Mouse (Mus musculus): ENCODE data around the gene Gm11361. TPM values are rescaled to one million over a fixed set of nuclear protein-coding genes. Genes with fewer than 3 reads are reported as not detected.
A peak's percentile ranks its signal among the peaks of the same experiment; 100 is the strongest.

Gm11361 gene
- polyA plus RNA-seq (2016; fragmentation: Nextera tagmentation; extraction: Ambion mirVana), result 2.7 and 3.0 TPM in 2 replicates

DNA sequence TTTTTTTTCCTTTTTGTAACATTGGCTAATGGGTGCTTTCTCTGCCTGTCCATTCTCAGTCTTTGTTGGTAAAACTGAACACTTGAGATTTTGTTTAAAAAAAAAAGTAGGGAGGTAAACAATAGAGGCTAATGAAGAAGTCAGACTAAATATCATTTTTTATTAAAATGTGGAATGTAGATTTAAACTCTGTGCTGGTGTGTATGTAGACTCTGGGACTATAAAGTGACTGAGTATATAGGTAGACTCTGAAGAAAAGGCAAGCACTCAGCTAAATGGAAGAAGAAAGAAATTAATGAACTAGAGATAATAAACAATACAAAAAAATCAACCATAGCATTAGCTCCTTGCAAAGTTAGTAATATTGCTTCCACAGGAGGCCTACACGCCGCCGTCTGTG lies at the start of gene Gm11361:
Gene Gm11361, plus strand, starts transcription at position 301 of the 400 bp plus-strand sequence.
- Histone ChIP-seq H3K36me3 (no peaks in the 10 kb centered on the region), H3K4me3 (no peak within 1 kb of the TSS), H3K9me3 (replicated peaks) (no peaks in the 10 kb centered on the region), H3K9ac (no peak within 1 kb of the TSS), H3K27me3 (replicated peaks) (no peaks in the 10 kb centered on the region), H3K27ac (no peak within 1 kb of the TSS), H3K4me2 (no peak within 1 kb of the TSS), H3K4me1 (no peaks in the 10 kb centered on the region)
- WGBS (ENCODE audit: insufficient replicate concordance), result 80% methylated on average over 3 of the region's 3 CpGs
- ATAC-seq, result no peak

DNA sequence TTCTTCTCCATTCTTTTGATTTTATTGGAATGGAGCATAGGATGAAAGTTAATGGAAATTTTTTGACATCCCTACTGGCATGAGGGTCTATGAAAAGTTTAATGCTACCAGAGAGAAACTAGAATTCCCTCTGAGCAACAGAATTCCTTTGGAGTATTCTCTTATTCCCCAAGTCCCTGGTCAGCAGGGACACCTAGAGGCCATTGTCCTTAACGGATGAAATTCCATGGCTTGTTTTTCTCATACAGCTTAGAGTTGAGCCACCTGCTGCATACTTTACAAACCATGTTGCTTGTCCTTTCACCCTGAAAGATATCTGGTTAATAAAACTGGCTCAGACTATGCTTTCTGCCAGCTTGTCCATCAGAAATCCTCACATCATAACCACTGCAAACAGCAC lies 7.1 kb downstream of the Gm11361 start:
- no peaks in the 10 kb centered on the region for H3K4me1 ChIP-seq
- no peaks in the 10 kb centered on the region for H3K36me3 ChIP-seq
- no peak overlapping the region for H3K4me2 ChIP-seq
- no peak overlapping the region for H3K9ac ChIP-seq
- H3K27ac ChIP-seq, result no peak overlapping the region
- no peak overlapping the region for H3K4me3 ChIP-seq
- H3K9me3 ChIP-seq (replicated peaks), result no peaks in the 10 kb centered on the region
- no peaks in the 10 kb centered on the region for H3K27me3 ChIP-seq (replicated peaks)
- ATAC-seq, result no peak
- 27% methylated on average over 1 of the region's 1 CpGs for WGBS (ENCODE audit: insufficient replicate concordance)

DNA sequence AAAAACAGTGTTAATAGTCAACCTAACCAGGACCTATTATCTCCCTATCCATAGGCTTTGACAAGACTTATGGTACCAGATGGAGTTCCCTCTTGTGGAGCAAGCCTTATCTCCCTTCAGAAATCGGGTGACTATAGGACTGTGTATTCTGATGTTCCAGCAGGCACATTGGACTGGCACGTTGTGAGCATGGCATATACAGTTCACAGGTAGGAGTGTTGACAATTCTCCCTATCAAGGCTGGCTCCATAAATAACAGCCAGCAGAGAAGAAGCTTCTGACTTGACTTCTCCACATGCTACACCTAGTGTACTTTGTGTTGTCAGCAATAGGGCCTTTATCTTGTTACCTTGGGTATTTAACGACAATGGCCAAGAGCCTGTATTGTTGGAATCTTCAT lies 30.0 kb downstream of the Gm11361 start:
- no peak for ATAC-seq
- H3K27me3 ChIP-seq (replicated peaks), result no peaks in the 10 kb centered on the region
- H3K36me3 ChIP-seq, result no peaks in the 10 kb centered on the region
- 69% methylated on average over 3 of the region's 3 CpGs for WGBS (ENCODE audit: insufficient replicate concordance)
- no peaks in the 10 kb centered on the region for H3K4me1 ChIP-seq
- no peak overlapping the region for H3K27ac ChIP-seq
- no peaks in the 10 kb centered on the region for H3K9me3 ChIP-seq (replicated peaks)
- H3K4me3 ChIP-seq, result no peak overlapping the region
- no peak overlapping the region for H3K4me2 ChIP-seq
- no peak overlapping the region for H3K9ac ChIP-seq

DNA sequence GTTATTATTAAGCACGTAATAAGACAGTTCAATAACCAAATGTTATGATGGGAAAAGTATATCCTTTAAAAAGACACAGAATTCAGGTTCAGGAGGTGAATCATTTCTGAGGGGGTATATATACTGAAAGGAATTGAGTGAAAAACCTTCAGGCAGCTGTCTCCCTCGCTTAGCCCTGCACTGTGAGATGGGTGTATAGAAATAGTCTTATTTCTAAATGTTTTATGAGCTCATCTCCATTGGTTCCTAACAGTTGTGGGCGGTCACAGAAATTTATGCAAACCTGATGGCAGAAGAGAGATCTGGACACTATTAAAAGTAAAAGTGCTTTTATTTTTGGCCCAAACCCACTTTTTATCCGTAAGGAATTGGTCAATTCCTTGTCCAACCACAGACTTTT lies 36.9 kb downstream of the Gm11361 start:
- H3K9me3 ChIP-seq (replicated peaks), result no peaks in the 10 kb centered on the region
- H3K4me3 ChIP-seq, result no peak overlapping the region
- no peak for ATAC-seq
- no peak overlapping the region for H3K4me2 ChIP-seq
- no peaks in the 10 kb centered on the region for H3K36me3 ChIP-seq
- 53% methylated on average over 4 of the region's 4 CpGs for WGBS (ENCODE audit: insufficient replicate concordance)
- H3K27ac ChIP-seq, result no peak overlapping the region
- H3K27me3 ChIP-seq (replicated peaks), result no peaks in the 10 kb centered on the region
- no peak overlapping the region for H3K9ac ChIP-seq
- H3K4me1 ChIP-seq, result no peaks in the 10 kb centered on the region

DNA sequence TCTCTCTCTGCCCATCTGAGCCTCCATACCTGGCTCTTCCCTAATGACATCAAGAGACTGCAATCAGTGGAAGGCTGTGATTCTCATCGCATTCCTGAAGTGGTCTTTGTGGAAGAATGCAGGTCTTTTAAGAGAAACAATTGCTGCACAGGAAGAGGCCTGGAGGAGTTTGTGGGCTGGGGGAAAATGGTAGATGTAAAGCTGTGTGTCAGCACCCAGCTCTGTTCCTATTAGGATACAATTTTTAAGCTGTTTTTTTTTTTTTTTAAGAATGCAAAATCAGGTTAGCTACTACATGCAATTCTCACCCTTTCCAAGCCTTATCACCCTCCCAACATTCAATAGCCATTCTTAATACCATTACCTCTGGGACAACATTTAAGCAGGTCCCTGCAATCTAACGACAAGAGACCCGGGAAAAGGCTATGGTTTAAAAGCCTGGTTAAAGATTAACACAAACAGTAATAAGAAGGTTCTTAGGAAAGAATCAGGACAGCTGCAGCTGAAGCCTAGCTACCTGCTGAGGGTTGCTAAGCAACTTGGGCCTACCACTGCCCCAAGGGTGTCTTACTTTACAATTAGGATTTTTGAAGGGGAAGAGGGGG lies 37.5 kb downstream of the Gm11361 start:
- no peaks in the 10 kb centered on the region for H3K9me3 ChIP-seq (replicated peaks)
- H3K4me2 ChIP-seq, result no peak overlapping the region
- no peak overlapping the region for H3K27ac ChIP-seq
- no peak overlapping the region for H3K4me3 ChIP-seq
- no peaks in the 10 kb centered on the region for H3K4me1 ChIP-seq
- H3K27me3 ChIP-seq (replicated peaks), result no peaks in the 10 kb centered on the region
- ATAC-seq, result no peak
- 36% methylated on average over 3 of the region's 3 CpGs for WGBS (ENCODE audit: insufficient replicate concordance)
- no peak overlapping the region for H3K9ac ChIP-seq
- no peaks in the 10 kb centered on the region for H3K36me3 ChIP-seq

DNA sequence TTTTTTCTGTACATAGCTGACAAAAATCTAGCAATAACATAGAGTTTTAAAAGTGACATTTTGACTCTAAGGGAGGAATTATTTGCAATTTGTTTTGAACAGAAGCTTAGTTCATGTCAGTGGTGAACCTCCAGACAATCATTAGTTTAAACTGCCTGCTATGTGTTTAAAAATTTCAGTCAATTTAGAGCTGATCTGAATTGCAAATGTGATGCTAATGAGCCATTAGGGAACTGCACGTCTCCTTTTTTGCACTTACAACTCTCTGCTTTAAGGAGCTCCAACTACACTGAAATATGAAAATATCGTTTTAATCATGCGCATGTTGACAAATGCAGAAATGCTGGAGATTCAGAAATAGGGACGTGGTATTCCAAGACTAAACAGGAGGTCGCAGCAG lies 38.2 kb downstream of the Gm11361 start:
- Histone ChIP-seq H3K36me3 (no peaks in the 10 kb centered on the region), H3K27me3 (replicated peaks) (no peaks in the 10 kb centered on the region), H3K9ac (no peak overlapping the region), H3K4me2 (no peak overlapping the region), H3K27ac (no peak overlapping the region), H3K9me3 (replicated peaks) (no peaks in the 10 kb centered on the region), H3K4me1 (no peaks in the 10 kb centered on the region), H3K4me3 (no peak overlapping the region)
- no peak for ATAC-seq
- 69% methylated on average over 5 of the region's 5 CpGs for WGBS (ENCODE audit: insufficient replicate concordance)

DNA sequence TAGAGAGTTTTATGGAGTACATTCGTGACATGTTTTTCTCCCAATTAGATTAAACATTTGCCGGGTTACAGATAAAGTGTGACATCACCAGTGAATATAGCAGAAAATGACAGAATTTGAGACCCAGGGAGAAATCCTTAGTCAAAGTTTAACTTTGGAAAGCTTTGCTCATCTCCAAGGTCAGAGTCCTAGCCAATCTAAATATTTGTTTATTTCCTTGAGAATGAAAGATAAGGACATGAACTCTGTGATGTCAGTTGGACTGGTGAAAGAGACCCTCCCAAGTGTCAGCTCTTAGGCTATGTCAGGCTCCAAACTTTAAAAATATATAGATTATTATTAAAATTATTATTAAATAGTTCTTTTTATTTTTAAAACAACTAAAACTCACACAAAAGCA lies 39.8 kb downstream of the Gm11361 start:
- ATAC-seq, result 0 out of 2 replicates have a peak, but pooled peaks have one; percentile 42
- no peaks in the 10 kb centered on the region for H3K9me3 ChIP-seq (replicated peaks)
- H3K27me3 ChIP-seq (replicated peaks), result no peaks in the 10 kb centered on the region
- H3K4me3 ChIP-seq, result no peak overlapping the region
- H3K4me2 ChIP-seq, result no peak overlapping the region
- no peaks in the 10 kb centered on the region for H3K4me1 ChIP-seq
- no peak overlapping the region for H3K27ac ChIP-seq
- H3K9ac ChIP-seq, result no peak overlapping the region
- 65% methylated on average over 2 of the region's 2 CpGs for WGBS (ENCODE audit: insufficient replicate concordance)
- H3K36me3 ChIP-seq, result no peaks in the 10 kb centered on the region

DNA sequence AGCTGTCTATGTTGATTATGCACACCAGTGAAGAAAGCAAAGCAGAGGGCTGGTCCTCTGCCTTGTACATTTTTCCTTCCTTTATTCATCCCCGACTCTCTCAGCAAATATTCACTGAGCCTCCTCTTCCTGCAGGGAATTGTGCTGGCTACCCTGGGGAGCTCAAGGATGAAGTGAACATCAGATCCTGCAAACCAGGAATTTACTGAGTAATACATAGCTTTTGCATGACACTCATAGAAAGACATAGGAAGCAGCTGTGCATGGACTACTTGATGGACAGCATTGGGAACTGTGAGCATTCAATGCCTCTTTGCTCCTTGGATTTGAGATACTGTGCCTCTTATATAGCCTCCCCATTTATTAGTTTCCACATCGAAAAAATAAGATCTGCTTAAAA lies 40.2 kb downstream of the Gm11361 start:
- ATAC-seq, result no peak
- H3K36me3 ChIP-seq, result no peaks in the 10 kb centered on the region
- 57% methylated on average over 2 of the region's 2 CpGs for WGBS (ENCODE audit: insufficient replicate concordance)
- H3K9me3 ChIP-seq (replicated peaks), result no peaks in the 10 kb centered on the region
- no peak overlapping the region for H3K27ac ChIP-seq
- no peak overlapping the region for H3K9ac ChIP-seq
- H3K4me3 ChIP-seq, result no peak overlapping the region
- no peaks in the 10 kb centered on the region for H3K4me1 ChIP-seq
- no peak overlapping the region for H3K4me2 ChIP-seq
- H3K27me3 ChIP-seq (replicated peaks), result no peaks in the 10 kb centered on the region

Other genes starting within 250 kb of the Gm11361 start
- gene Prl4a1, start 241.3 kb upstream of the Gm11361 start, polyA plus RNA-seq (2016; fragmentation: Nextera tagmentation; extraction: Ambion mirVana), result not detected in 2 replicates
- gene Prl5a1, start 115.0 kb upstream of the Gm11361 start, polyA plus RNA-seq (2016; fragmentation: Nextera tagmentation; extraction: Ambion mirVana), result not detected in 2 replicates

Data from liver, embryonic 12.5 days (tissue).